Mouse (Mus musculus): ENCODE data around the gene Cd9.

DNA sequence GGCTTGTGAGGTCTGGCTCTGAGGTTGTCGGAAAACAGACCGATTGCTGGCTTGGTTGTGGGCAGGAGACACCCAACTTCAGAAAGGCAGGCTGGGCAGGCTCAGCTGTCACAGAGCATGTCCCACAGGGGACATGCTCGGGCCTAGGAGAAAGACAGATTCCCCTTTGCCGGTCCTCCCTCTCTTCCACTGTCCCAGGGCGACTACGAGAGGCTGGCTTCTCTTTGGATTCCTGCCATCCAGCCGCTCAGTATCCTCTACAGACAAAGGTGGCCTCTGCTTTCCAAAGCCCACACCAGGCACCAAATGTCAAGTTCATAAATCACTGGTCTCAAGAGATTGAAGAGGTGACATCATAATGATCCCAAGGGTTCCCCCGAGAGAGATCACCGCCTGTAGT lies 2.6 kb downstream of the Cd9 start:
- TF ChIP-seq EP300 (IDR thresholded peaks at IDR 0.05; ENCODE audit: low read depth) (no peak), CTCF (IDR thresholded peaks at IDR 0.05; ENCODE audit: low read depth) (no peak)

All from liver, postnatal 0 days (tissue).